Mouse (Mus musculus): Measurements from ENCODE around the gene Dcaf5.

DNA sequence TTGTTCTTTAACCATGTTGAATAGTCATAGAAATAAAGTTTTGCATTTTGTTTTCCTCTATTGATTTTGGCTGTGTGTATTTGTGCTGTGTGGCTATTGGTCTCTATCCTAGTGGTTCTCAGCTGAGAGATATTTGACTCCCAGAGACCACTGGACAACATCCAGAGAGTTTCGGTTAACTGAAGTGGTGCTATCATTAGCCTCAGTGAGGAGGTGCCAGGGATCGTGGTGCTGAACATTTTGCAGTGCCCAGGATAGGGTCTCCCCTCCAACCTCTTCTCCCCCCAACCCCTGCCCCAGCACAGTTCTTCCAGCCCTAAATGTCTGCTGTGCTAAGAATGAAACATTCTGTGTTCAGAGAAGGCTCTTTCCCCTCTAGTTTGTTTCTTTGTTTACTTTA lies 33.8 kb upstream of the Dcaf5 start:
- TF ChIP-seq GATA1 (IDR thresholded peaks at IDR 0.05; ENCODE audit: borderline replicate concordance, low read length) (no peak), FLI1 (IDR thresholded peaks at IDR 0.05; ENCODE audit: low read length) (no peak)

All from megakaryocyte, embryonic 14.5 days (primary cell).